Mouse (Mus musculus): ENCODE results near the gene Dusp13.

Dusp13 gene

DNA sequence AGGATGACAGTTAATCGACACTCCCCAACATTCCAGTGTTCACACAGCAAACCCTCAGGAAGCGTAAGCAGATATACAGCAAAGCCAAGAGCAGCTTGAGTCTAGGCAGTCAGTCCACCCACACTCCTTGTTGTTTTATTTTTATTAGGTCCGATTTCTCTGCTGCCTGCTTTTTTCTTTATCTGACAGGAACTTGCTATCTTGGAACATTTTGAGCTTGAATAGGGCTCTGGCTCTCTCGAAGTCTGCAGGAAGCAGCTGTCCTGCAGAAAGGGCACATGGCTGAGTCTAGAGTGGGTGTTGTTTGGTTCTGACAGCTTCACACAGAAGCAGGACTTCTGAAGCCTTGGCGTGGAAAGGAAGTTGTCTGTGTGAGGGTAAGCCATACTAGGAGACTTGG lies 47.7 kb downstream of the Dusp13 start:
- DNase-seq (ENCODE audit: low spot score in 2 of 2), result no peak

DNA sequence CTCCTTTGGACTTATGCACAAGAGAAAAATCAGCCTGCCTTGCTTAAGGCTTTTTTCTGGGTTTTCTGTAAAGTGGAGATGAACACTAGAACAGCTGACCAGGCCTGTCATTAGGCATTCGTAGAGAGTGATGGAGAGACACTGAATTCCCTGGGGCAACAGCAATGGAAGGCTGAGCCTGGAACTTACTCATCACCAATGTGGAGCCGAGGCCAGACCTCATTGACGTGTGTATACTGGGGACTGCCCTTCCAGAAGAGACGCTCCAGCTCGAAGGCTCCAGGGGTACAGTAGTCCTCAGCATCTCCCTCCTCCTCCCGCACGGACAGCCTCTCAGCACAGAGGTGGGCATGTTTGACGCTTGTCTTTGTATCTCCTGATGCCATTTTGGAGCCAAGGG lies 48.3 kb downstream of the Dusp13 start:
- no peak for DNase-seq (ENCODE audit: low spot score in 2 of 2)

DNA sequence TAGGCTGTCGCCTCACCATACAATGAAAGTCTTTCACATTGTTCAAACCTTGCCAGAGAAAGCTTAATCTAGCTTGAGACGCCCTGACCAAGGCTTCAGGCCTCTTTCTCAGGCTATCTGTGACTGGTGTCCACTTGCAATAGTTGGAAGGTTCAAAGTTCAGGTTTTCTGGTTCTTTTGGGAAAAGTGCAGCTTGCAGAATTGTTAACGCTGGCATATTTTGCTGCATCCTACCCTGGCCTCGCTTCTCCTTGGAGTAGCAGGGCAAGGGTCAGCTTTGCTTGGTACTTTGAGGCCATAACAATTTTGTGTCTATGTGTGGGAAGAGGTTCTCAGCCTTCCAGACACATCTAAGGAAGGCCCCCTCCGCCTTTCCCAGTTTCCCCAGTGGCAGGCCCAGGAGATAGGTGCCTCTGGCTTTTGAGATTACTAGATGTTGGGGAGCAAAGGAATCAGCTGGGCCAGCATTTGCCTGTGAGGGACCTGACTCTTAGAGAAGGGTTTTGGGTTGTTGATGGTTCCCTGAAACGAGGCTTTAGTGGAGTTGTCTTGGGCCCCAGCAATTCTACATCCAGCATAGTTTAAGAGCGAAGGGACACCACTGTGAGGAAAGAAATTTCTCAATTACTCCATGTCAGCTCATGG lies 54.7 kb downstream of the Dusp13 start:
- DNase-seq (ENCODE audit: low spot score in 2 of 2), result no peak

DNA sequence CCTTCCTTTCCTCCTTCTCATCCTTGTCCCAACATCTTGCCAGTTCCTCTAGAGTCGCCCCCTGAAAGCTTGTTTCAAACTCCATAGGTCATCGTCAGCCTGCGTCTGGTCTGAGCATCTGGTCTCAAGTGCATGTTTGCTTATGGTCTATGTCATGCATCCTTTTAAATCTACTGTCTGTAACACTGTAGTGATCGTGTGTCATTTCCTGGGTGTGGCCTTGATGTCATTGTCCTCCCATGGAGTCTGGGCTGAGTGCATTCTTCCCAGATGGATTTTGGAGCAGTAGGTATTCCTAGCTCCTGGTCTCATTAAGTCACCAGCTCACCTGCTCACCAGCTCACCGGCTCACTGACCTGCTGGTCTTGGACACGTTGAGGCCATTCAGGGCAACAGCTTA lies 56.0 kb downstream of the Dusp13 start:
- no peak for DNase-seq (ENCODE audit: low spot score in 2 of 2)

DNA sequence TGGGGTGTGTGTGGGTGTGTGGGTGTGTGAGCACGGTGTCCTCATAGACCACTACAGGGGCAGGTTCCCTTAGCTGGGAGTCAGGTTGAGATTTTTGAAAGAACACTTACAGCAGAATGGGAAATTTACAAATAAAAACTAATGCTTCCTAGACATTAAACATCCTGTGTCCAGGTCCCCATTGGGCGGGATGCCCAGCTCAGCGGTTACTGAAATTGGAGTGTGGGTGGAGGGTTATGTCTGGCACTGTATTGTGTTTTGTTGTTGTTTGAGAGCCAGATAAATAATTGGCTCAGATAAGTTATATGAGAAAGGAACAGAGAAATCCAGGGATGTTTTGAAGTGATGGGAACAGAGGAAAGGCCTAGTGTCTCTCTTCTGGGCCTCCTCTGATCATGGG lies 59.9 kb downstream of the Dusp13 start:
- no peak for DNase-seq (ENCODE audit: low spot score in 2 of 2)

DNA sequence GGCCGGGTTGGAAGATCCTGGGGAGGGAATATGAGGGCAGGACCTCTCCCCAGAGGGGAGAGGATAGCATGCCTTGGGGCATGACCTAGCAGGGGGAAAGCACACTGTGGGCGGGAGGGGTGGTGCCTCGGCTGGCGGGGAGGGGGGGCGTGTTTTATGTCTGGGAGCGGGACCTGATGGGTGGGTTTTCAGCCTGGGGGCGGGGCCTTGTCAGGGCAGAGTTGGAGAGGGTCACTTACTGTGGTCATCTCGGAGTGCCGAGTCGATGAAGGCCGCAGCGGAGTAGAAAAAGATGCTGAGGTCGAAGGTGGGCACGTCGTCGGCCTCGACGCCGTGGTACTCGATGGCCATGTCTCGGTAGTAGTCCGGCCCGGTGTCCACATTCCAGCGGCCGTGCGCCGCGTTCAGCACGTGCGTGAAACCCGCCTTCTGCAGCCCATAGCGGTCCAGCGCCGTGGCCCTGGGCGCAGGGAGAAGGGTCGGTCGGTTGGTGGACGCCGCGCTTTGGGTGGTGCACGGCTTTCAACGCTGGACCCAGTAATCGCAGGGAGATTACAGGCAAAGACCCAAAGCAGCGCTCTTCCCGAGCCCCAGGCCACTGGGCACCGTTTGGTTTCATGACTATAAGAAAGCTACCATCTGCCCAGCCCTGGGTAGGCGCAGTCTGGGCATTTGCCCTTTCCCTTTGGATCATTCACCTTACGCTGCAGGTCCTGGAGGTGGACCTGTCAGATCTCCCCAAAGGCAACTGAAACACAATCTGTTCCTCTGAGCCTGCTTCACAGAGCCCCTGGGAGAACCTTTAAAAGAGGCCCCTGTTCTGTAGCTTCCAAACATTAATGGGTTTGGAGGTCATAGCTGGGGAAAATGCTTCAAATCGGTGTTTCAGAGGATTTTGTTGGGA lies 64.4 kb downstream of the Dusp13 start:
- DNase-seq (ENCODE audit: low spot score in 2 of 2), result no peak

DNA sequence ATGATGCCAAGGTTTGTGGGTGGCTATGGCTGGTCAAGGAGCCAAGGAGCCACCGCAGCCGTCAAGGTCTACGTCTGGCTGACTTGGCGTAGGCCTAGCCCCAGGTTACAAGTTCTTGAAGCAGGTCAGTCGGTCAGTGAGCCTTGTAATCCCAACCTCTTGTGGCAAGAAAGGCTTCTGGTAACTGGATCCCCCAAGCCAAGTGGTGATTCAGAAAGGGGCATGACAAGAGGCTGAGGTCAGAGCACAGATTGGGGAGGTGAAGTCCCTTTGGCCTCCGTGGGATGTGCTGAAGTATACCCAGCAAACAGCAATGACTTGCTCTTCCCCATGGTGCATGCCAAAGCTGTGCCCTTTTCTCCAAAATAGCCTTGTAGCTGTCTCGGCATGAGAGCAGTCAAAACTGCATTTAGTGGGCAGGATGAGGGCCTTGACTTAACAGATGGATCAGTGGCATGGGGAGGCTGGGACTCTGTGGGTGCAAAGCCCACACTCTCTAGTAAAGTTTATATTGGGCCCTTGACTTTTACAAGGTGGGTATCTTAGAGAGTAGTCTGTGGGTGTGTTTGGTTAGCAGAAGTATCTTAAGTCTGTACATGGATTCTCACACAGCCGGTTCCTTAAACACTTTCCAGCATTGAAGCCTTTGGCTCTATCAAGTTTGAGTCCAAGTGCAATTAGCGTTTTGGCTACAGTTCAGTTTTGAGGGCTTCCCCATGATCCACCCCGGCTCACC lies 65.4 kb downstream of the Dusp13 start:
- DNase-seq (ENCODE audit: low spot score in 2 of 2), result no peak

DNA sequence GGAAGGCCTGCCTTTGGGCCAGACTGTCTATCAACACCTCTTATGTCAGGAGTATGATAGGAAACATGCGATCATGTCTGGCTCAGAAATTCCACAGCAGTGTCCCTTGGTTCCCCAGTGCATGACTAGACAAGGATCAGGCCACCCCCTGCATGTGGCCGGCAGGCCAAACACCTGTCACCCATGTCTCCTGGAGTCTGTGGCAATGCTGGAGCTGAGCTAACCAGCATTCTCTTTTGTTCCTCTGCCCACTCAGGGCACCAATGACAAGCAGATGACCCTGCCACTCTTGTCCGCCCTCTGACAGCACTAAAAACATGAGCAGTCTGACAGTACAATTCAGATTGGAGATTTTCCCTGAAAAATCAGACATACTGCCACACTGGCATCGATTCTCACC lies 67.1 kb downstream of the Dusp13 start:
- no peak for DNase-seq (ENCODE audit: low spot score in 2 of 2)
